Mouse (Mus musculus) stomach, postnatal 0 days (tissue): ENCODE measurements around the gene Mymk. TPM values are rescaled to one million over a fixed set of nuclear protein-coding genes. Genes with fewer than 3 reads are reported as not detected.
A peak's percentile ranks its signal among the peaks of the same experiment; 100 is the strongest.

Source experiments
- ATAC-seq: fragments of 200-750 bp; cut with Nextera tagmentation; 2 replicates; pipeline ENCODE4 v1.8.0; 2017; ENCODE audit not compliant: low FRiP score, low TSS enrichment
- DNase-seq: peaks from one replicate; pipeline ENCODE4 v3.0.0-alpha.2; 2016; ENCODE audit warnings: low spot score
- H3K27ac ChIP-seq: fragments of 300-500 bp; sonication (generic); replicated peaks from 2 replicates; pipeline ENCODE4 v1.5.1; 2014; ENCODE audit warnings: mild to moderate bottlenecking, control low read depth
- H3K27me3 ChIP-seq: fragments of 300-500 bp; sonication (generic); 2 replicates; pipeline ENCODE4 v1.6.1; 2014; ENCODE audit warnings: low read length; ENCODE audit not compliant: control insufficient read depth, insufficient read depth
- H3K36me3 ChIP-seq: fragments of 300-500 bp; sonication (generic); 2 replicates; pipeline ENCODE4 v1.6.1; 2014; ENCODE audit warnings: low read length, mixed read lengths; ENCODE audit not compliant: control insufficient read depth, insufficient read depth
- H3K4me1 ChIP-seq: fragments of 300-500 bp; sonication (generic); replicated peaks from 2 replicates; pipeline ENCODE4 v1.6.1; 2014; ENCODE audit warnings: antibody characterized with exemption; ENCODE audit not compliant: control insufficient read depth, insufficient read depth
- H3K4me2 ChIP-seq: fragments of 300-500 bp; sonication (generic); replicated peaks from 2 replicates; pipeline ENCODE4 v1.6.1; 2014; ENCODE audit warnings: low read depth, mild to moderate bottlenecking, control low read depth, moderate library complexity
- H3K4me3 ChIP-seq: fragments of 300-500 bp; sonication (generic); 2 replicates; pipeline ENCODE4 v1.5.1; 2014; ENCODE audit warnings: low read depth, low read length, control low read depth
- H3K9ac ChIP-seq: fragments of 300-500 bp; sonication (generic); 2 replicates; pipeline ENCODE4 v1.6.1; 2014; ENCODE audit warnings: mild to moderate bottlenecking, low read length, control low read depth, mixed read lengths
- H3K9me3 ChIP-seq: fragments of 300-500 bp; sonication (generic); 2 replicates; pipeline ENCODE4 v1.6.1; 2016; ENCODE audit warnings: low read length; ENCODE audit not compliant: control insufficient read depth
- CTCF ChIP-seq: IDR thresholded peaks from 2 replicates; pipeline ENCODE4 v1.5.1; 2016; ENCODE audit warnings: antibody characterized with exemption, low read depth, mild to moderate bottlenecking, moderate library complexity
- EP300 ChIP-seq: optimal IDR thresholded peaks from 2 replicates; pipeline ENCODE3; 2016; ENCODE audit warnings: antibody characterized with exemption
- WGBS: fragments of 180-500 bp; shearing (Covaris S2); extraction: QIAGEN DNeasy Blood & Tissue Kit; methylation state at CpG from one replicate; pipeline ENCODE4 v1.1.7; 2014; 5-methylcytosine and 5-hydroxymethylcytosine counted together
- polyA plus RNA-seq: library from polyadenylated mRNA; unstranded; fragments of >200 nt; fragmentation: Nextera tagmentation; extraction: Ambion mirVana; gene quantifications from 2 replicates; pipeline ENCODE4 v1.2.1, GENCODE M21; 2015

Gene Mymk
- polyA plus RNA-seq, result 0.55 and 1.1 TPM in 2 replicates

DNA sequence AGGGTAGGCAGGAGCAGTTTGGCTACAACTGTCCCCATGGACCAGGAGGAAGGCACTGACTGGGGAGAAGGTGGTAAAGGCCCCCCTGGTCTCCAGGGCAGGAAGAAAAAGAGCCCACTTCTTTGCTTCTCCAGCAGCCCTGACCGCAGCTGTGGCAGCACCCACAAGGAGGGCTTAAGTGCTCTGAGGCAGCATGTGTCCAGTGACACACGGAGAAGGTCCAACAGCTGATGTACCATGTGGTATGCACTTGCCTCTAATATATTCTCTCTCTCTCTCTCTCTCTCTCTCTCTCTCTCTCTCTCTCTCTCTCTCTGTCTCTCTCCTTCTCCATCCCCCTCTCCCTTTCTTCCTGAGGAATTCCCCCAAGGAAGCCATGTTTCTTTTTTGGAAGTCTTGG, at the start of gene Mymk:
Gene Mymk (minus strand): TSS at position 202 of the 400 bp plus-strand sequence.
- Histone ChIP-seq H3K4me1 (peaks cover 5% of the 10 kb centered on the region; the same call in 1 of the 2 replicates), H3K36me3 (no peaks in the 10 kb centered on the region), H3K27me3 (no peaks in the 10 kb centered on the region), H3K27ac (no peak within 1 kb of the TSS), H3K9ac (no peak within 1 kb of the TSS), H3K4me3 (no peak within 1 kb of the TSS), H3K4me2 (no peak within 1 kb of the TSS), H3K9me3 (no peaks in the 10 kb centered on the region)
- ATAC-seq, result no peak
- no peak for TF ChIP-seq EP300
- no peak for TF ChIP-seq CTCF
- no peak for DNase-seq
- WGBS, result 68% methylated on average over 2 of the region's 2 CpGs

DNA sequence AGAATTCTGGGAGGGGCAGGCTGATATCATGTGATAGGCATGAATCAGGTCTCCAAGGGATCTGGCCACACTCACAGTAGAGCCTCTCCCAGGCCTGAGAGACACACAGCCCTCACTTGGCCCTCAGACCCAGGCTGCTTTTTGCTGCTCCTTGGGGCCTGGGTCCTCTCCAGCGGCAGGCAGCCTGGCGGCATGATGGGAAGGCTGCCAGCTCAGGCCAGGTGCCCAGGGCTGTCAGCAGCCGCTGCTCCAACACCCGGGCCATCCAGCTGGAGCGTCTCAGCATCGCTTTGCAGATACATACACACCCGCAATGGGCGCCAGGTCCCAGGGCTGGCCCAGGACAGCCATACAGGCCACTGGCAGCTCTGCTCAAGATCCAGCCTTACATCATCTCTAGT, 48.3 kb upstream of the Mymk start:
- Histone ChIP-seq H3K27ac (no peak overlapping the region), H3K4me3 (no peak overlapping the region), H3K9me3 (no peaks in the 10 kb centered on the region), H3K9ac (no peak overlapping the region), H3K36me3 (no peaks in the 10 kb centered on the region), H3K4me1 (no peaks in the 10 kb centered on the region), H3K27me3 (no peaks in the 10 kb centered on the region), H3K4me2 (no peak overlapping the region)
- ATAC-seq (no peak), DNase-seq (peak; percentile 21)
- WGBS, result 42% methylated on average over 8 of the region's 8 CpGs
- TF ChIP-seq CTCF (no peak), EP300 (no peak)

DNA sequence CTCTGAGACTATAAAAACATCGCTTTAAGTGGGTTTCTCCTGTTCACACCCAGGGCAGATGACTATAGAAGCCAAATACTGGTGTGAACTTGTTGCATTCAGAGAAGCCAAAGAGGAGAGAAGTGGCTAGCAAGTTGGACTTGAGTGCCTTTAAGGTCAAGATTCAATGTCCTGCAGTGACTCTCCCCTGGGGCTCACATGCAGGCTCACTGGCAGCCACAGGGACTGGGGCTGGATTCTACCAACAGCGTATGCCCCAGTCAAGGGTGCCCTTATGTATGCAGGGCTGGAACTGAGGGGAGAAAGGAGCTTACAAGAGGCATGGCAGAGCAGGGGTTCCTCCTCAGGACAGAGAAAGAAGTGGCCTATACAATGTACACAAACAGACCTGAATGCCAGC, 47.8 kb upstream of the Mymk start:
- no peaks in the 10 kb centered on the region for H3K9me3 ChIP-seq
- TF ChIP-seq CTCF, result no peak
- no peak for TF ChIP-seq EP300
- no peak overlapping the region for H3K27ac ChIP-seq
- no peaks in the 10 kb centered on the region for H3K4me1 ChIP-seq
- no peak overlapping the region for H3K4me3 ChIP-seq
- H3K36me3 ChIP-seq, result no peaks in the 10 kb centered on the region
- H3K27me3 ChIP-seq, result no peaks in the 10 kb centered on the region
- ATAC-seq (no peak), DNase-seq (no peak)
- no peak overlapping the region for H3K9ac ChIP-seq
- 83% methylated on average over 2 of the region's 2 CpGs for WGBS
- H3K4me2 ChIP-seq, result no peak overlapping the region

DNA sequence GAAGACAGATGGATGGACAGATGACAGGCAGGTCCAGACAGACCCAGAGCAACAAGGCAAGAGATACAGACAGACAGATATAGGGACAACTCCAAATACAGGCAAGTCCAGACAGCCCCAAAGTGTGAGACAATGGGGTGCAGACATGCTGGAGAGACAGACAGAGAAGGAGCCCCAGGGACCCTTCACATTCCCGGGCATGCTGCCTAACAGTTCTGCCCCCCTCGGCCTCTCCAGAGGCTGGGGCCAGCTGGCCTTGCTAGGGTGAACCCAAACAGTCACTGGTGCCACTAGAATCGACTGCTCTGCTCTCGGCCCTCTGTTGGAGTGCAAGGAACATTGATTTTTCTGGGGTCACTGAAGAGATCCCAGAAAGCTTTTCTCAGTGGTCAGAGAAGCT, 46.5 kb upstream of the Mymk start:
- no peak overlapping the region for H3K4me3 ChIP-seq
- no peaks in the 10 kb centered on the region for H3K27me3 ChIP-seq
- no peak for TF ChIP-seq EP300
- no peak for TF ChIP-seq CTCF
- H3K4me2 ChIP-seq, result no peak overlapping the region
- DNase-seq, result no peak
- H3K36me3 ChIP-seq, result no peaks in the 10 kb centered on the region
- H3K9ac ChIP-seq, result no peak overlapping the region
- H3K9me3 ChIP-seq, result no peaks in the 10 kb centered on the region
- WGBS, result 33% methylated on average over 4 of the region's 4 CpGs
- H3K4me1 ChIP-seq, result no peaks in the 10 kb centered on the region
- no peak overlapping the region for H3K27ac ChIP-seq
- ATAC-seq, result no peak

DNA sequence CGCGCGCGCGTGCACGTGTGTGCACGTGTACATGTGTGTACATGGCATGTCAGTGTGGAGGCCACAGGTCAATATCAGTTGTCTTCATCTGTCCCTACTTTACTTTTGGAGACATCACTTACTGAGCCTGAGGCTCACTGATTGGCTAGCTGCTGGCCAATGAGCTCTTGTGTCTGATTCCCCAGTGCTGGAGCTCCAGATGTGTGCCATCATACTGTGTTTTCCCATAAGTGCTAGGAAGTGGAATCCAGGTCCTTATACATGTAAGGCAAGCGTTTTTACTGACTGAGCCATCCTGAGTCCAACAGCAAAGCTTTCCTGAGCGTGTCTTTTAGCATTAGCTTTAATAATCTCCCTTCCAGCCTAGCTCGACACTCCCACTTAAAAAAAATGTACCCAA, 42.2 kb upstream of the Mymk start:
- Histone ChIP-seq H3K27ac (no peak overlapping the region), H3K9ac (no peak overlapping the region), H3K27me3 (no peaks in the 10 kb centered on the region), H3K4me2 (no peak overlapping the region), H3K9me3 (no peaks in the 10 kb centered on the region), H3K4me1 (no peaks in the 10 kb centered on the region), H3K4me3 (no peak overlapping the region), H3K36me3 (no peaks in the 10 kb centered on the region)
- 78% methylated on average over 10 of the region's 10 CpGs for WGBS
- ATAC-seq (no peak), DNase-seq (no peak)
- TF ChIP-seq EP300, result no peak
- no peak for TF ChIP-seq CTCF

DNA sequence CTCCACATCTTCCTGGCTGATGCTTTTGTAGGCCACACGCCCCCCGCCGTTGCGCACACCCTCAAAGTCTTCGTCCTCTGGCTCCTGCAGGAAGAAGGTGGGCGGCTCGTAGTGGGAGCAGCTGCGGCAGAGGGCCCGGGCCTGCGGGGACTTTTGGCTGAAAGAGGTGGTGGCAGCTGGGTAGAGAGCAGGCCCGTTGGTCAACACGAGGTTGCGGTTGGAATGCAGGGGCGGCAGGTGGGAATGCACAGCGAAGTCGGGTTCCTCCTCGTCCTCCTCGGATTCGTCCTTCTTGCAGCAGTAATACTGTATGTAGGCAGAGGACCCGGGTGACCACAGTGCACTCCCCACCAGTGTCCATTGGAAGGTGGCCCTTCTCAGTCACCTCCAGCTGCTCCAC, 40.6 kb upstream of the Mymk start:
- Histone ChIP-seq H3K4me3 (no peak overlapping the region), H3K9me3 (no peaks in the 10 kb centered on the region), H3K9ac (no peak overlapping the region), H3K4me1 (no peaks in the 10 kb centered on the region), H3K36me3 (no peaks in the 10 kb centered on the region), H3K4me2 (no peak overlapping the region), H3K27ac (no peak overlapping the region), H3K27me3 (no peaks in the 10 kb centered on the region)
- WGBS, result 80% methylated on average over 20 of the region's 20 CpGs
- ATAC-seq (no peak), DNase-seq (no peak)
- TF ChIP-seq CTCF (no peak), EP300 (no peak)
